Mouse (Mus musculus) WW6 (cell line): ENCODE data around the gene Ccdc58.
"Not testable (repeated sequence)": the region's sequence is repeated elsewhere in the genome, so short reads cannot be mapped to it uniquely, and the experiment has no call there.

Experiments used
- DNase-seq: peaks from one replicate; pipeline ENCODE4 v3.0.0-alpha.2; 2013; ENCODE audit warnings: low read depth, low spot score

Gene Ccdc58

GRCm38 (mm10) chr16:36071450-36072379 is at the start of gene Ccdc58, which contains the start of gene Fam162a:
Gene Ccdc58 (plus strand): TSS chr16:36071685.
Gene Fam162a (minus strand): TSS chr16:36071594.
- peak; percentile 70 for DNase-seq

DNA sequence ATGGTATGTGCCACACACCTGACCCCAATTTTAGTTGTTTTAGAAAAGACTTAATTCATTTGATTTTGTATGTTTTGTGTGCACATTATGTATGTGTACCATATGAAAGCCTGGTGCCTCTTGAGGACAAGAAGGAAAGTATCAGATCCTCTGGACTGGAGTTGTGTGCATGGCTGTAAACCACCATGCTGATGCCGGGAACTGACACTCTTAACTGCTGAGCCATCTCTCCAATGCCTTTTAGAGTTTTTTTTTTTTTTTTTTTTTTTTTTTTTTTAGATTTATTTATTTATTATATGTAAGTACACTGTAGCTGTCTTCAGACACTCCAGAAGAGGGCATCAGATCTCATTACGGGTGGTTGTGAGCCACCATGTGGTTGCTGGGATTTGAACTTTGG is 43.4 kb upstream of the Ccdc58 start:
- DNase-seq: not testable (repeated sequence)

- DNase-seq: peak; percentile 84
Observed at GRCm38 (mm10) chr16:36040640-36041624, 30.6 kb upstream of the Ccdc58 start, which contains the start of gene Wdr5b. Gene Wdr5b (plus strand): TSS chr16:36041190.

DNA sequence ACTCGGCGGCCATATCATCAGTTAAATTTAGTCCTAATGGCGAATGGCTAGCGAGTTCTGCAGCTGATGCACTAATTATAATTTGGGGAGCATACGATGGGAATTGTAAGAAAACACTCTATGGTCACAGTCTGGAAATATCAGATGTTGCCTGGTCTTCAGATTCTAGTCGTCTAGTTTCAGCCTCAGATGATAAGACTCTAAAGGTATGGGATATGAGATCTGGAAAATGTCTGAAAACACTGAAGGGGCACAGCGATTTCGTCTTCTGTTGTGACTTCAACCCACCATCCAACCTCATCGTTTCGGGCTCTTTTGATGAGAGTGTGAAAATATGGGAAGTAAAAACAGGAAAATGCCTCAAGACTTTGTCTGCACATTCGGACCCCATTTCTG is 29.9 kb upstream of the Ccdc58 start:
- DNase-seq: no peak

GRCm38 (mm10) chr16:36043073-36043472 is 28.4 kb upstream of the Ccdc58 start:
- DNase-seq: no peak

DNA sequence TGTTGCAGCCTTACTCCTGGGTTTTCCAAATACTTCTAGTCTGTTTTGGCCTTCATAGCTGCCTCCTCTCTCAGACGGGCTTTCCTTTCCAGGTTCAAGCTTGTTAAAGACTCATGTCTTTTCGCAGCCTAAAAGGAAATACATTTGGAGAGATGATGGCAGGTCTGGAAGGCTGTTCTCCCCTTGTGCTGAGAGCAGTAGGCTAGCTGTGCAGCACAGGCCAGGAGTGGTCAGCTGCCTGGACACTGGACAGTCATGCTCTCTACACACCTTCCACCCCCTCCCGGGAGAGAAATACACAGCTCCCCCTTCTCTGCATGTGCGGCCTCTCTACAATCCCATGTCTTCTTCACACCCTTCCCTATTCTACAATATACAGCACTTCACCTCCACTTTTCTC is 27.5 kb upstream of the Ccdc58 start:
- DNase-seq: no peak

DNA sequence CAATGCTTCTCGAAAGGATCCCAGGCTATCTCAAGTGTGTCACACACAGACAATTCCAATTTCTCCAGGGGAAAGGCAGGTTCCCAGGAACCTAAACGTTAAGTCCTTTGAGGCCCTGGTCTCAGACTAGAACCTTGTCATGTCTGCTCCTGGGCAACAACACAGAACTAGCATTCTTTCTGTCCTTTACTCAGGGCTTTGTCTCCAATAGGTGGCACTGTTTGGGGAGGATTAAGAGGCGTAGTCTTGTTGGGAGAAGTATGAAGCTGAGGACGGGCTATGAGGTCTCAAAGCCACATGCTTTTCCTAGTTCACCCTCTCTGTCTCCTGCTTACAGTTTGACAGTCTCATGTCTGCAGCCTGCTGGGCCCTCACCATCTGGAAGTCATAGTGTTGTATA is 23.9 kb upstream of the Ccdc58 start:
- DNase-seq: no peak

DNA sequence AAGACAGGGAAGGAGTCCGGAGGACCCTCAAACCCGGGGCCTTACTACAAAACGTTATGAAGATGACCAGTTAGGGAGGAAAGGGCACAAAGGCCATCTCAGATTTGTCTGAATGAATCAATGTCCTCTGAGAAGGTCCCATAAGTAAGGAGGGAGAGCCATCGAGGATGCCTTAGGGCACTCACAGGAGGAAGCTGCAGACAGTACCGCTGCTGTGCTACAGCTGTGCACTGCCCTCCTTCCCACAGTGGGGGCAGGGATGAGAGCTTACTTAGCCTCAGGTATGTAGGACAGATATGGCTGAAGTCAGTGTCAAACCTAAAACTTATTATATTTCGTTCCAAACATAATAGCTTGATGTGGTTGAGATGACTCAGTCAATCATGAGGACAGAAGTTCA is 20.0 kb upstream of the Ccdc58 start:
- DNase-seq: no peak

DNA sequence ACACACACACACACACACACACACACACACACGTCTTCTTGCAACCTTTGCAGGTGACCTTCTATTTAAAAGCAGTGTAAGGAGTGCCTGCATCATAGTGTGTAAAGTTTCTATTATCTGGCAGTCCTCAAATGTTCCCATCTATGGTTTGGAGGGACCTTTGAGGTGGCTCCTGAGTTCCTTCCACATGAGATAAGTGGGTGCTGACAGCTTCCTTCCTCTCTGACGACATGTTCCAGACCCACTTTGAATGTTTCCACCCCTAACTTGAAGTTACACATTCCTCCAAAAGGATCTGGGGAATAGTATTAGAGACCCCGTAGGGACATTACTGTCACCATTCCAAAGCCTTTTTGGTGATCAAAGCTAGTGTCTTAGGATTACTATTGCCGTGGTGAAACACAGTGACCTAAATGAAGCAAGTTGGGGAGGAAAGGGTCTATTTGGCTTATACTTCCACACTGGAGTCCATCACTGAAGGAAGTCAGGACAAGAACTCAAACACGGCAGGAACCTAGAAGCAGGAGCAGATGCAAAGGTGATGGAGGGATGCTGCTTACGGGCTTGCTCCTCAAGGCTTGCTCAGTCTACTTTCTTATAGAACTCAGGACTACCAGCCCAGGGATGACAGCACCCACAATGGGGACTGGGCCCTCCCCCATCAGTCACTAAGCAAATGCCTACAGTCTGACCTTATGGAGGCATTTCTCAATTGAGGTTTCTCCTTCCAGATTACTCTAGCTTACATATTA is 17.8 kb upstream of the Ccdc58 start:
- no peak for DNase-seq

- DNase-seq: no peak
Observed at GRCm38 (mm10) chr16:36054920-36055319, 16.6 kb upstream of the Ccdc58 start.

DNA sequence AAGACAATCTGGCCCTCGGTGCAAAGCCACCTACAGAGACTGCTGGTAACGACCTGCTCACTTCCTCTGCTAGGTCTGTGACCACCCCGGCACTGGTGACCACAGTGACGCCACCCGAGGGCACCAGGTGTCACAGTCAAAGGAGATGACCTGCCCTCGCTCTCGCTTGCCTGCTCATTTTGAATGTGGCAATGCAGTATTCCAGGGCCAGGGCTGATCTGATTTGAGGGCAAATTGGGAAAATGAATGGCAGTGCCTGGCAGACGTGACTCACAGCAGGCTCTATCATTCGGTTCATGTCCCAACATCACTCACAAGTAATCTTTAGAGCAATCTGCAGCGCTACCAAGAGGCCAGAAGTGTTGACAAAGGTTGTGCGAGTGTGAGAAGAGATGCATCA is 15.1 kb upstream of the Ccdc58 start:
- DNase-seq: no peak

GRCm38 (mm10) chr16:36057933-36058475 is 13.5 kb upstream of the Ccdc58 start:
- DNase-seq: no peak

DNA sequence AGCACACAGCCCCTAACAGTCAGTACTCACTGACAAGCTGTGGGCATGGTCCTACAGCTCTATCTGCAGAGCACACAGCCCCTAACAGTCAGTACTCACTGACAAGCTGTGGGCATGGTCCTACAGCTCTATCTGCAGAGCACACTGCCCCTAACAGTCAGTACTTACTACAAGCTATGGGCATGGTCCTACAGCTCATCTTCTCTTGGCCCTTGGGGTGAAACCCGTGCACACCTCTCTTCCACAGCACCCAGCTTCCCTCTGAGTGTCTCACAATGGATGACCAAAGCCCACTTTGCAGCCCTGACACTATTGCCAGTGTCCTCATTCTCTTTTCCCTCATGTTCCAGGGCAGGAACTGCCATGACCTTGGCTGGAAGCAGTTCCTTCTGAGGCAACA is 9.0 kb upstream of the Ccdc58 start:
- DNase-seq: not testable (repeated sequence)

- DNase-seq: no peak
Observed at GRCm38 (mm10) chr16:36063315-36063714, 8.2 kb upstream of the Ccdc58 start.

DNA sequence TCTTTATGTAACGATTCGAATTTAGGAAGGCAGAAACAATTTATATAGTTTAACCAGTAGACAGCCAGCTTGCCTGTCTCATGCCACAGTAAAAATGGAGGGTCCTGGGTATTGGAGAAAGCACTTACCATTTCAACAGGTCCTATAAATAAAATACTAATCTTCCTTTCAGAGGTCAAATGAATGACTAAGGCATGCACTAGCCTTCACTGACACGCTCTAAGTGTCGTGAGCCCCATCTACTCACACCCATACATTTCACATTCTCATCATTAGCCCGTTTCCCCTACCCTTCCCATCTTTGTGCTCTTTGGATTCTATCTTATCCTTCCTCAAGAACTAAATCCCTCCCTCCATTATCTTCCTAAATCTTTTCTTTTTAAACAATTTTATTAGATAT is 6.6 kb upstream of the Ccdc58 start:
- no peak for DNase-seq

DNA sequence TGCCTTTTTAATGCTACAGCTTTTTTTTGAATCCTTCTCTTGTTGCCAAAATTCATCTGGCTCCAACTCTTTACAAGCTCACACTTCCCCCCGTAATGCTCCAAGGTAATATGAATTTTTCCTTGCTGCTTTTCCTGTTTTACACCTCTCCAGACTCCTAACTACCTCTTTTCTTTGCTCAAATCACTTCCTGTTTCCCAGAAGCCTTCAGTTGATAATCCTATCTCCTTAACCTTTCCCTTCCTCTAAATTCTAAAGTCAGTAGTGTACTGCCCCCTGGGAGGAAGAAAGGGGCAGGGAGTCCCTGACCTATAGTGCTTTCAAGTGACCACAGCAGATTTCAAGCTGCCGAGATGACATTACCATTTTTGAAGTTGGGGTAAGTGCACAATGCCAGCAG is 3.8 kb upstream of the Ccdc58 start:
- DNase-seq: no peak

- no peak for DNase-seq
Observed at GRCm38 (mm10) chr16:36068356-36068755, 3.1 kb upstream of the Ccdc58 start.

- no peak for DNase-seq
Observed at GRCm38 (mm10) chr16:36069819-36070575, 1.5 kb upstream of the Ccdc58 start.

GRCm38 (mm10) chr16:36071071-36071449 is 425 bp upstream of the Ccdc58 start:
- peak; percentile 28 for DNase-seq

GRCm38 (mm10) chr16:36072410-36073011 is 1.0 kb downstream of the Ccdc58 start:
- DNase-seq: no peak
